Mouse (Mus musculus) ES-Bruce4 (cell line): ENCODE measurements around the gene Slc44a2.

Source experiments
- CTCF ChIP-seq: IDR thresholded peaks from one replicate; pipeline ENCODE4 v1.8.1; 2011; ENCODE audit warnings: low read depth, low read length
- EP300 ChIP-seq: IDR thresholded peaks from 2 replicates; pipeline ENCODE4 v1.6.1; 2011; ENCODE audit warnings: low read depth, low read length; ENCODE audit not compliant: insufficient read depth
- POLR2A ChIP-seq: IDR thresholded peaks from one replicate; pipeline ENCODE4 v1.8.1; 2011; ENCODE audit warnings: low read length; ENCODE audit not compliant: insufficient read depth

DNA sequence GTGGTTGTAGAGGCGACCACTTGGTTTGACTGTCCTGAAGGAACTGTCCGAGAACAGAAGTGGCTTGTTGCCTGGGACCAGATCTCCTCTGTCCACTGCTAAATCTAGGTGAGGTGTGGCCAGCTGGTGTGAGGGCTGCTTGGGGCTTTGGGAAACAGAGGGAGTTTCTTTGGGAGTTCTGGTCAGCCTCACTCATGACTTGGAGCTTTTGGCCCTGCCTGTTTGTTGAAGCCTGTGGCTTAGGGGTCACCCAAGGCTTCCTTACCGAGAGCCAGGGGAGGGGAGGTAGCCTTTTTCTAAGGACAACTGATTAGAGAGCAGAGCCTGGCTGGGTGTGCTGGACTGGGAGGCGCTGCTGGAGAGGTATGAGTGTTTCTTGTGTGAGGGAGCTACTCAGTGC, 14.9 kb downstream of the Slc44a2 start:
- TF ChIP-seq CTCF (no peak), EP300 (no peak), POLR2A (no peak)
